Mouse (Mus musculus): ENCODE measurements around the gene Peak1. TPM values are rescaled to one million over a fixed set of nuclear protein-coding genes. Genes with fewer than 3 reads are reported as not detected.

The Peak1 gene
- total RNA-seq, 4 experiments from 2014 or later: 54.2 to 77.2 (median 64.8) TPM

GRCm38 (mm10) chr9:56244336-56244735, 173.5 kb downstream of the Peak1 start:
- DNase-seq: no peak

GRCm38 (mm10) chr9:56243885-56244284, 174.0 kb downstream of the Peak1 start:
- no peak for DNase-seq

- DNase-seq: no peak
Observed at GRCm38 (mm10) chr9:56242686-56243085, 175.2 kb downstream of the Peak1 start.

- no peak for DNase-seq
Observed at GRCm38 (mm10) chr9:56241076-56241475, 176.8 kb downstream of the Peak1 start.

GRCm38 (mm10) chr9:56235871-56236298, 182.0 kb downstream of the Peak1 start:
- DNase-seq: no peak

DNA sequence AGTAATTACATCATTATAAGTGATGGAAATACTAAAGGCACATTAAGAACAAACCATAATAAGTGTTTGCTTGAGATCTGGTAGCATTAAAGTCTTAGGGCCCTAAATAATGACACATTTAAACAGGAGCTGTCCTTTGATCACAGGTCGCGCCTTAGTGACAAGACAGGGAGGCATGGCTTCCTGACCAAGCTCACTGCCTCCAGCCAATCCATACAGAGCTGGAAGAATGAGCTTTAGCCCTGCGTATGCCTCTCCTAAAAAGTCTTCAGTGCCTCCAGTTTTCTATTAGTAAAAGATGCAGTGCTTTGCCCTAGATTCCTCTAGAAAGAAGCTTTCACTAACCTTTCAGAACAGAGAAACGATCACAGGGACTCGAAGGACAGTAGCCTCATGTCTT, 182.6 kb downstream of the Peak1 start:
- no peak for DNase-seq

GRCm38 (mm10) chr9:56234561-56234960, 183.3 kb downstream of the Peak1 start:
- no peak for DNase-seq

GRCm38 (mm10) chr9:56233316-56233715, 184.6 kb downstream of the Peak1 start:
- DNase-seq: no peak

DNA sequence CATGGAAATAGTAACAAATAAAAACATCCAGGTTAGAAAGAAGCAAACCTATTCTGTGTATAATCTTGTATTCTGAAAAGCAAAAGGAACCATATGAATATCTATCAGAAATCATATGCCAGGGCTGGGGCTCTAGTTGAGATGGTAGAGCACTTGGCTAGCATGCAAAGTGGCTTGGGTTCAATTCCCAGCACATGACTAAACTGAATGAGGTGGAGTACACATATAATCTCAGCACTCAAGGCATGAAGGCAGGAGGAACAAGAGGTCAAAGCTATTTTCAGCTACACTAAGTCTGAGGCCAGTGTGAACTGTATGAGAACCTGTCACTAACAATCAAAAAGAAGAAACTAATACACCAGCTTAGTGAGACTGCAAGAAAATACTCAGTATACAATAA, 187.0 kb downstream of the Peak1 start:
- DNase-seq: no peak

DNA sequence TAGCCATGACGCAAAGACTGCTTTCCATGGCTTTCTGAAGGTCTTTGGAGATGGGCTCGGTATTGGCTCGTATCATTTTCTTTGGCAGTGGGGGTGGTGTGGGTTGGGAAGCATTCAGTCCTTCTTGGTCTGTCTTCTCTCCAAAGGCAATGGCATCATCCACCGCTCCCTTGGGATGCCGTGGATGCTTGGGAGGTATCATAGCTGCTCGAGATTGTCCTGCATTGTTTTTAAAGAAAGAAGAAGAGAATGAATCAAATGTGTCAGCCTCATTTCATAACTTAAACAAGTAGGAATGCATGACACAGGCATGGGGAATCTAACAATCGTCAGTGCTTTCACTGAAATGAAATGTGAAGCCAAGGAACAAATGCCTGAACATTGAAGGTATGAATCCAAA, 190.2 kb downstream of the Peak1 start:
- DNase-seq: no peak

DNA sequence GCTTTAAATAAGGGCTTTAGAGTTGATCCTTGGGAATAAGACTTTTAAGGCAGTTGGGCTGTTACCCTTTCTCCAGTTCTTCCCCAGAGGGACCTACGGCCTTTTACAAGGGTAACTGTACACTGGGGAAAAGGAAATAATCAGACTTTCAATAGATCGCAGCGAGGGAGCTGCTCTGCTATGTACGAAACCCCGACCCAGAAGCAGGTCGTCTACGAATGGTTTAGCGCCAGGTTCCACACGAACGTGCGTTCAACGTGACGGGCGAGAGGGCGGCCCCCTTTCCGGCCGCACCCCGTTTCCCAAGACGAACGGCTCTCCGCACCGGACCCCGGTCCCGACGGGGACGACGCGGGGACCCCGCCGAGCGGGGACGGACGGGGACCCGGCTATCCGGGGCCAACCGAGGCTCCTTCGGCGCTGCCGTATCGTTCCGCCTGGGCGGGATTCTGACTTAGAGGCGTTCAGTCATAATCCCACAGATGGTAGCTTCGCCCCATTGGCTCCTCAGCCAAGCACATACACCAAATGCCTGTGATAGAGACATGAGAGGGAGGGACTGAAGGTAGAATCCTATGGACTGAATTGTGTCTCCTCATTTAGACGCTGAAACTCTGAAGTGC, 194.3 kb downstream of the Peak1 start:
- DNase-seq: peak; percentile 75

- DNase-seq: no peak
Observed at GRCm38 (mm10) chr9:56218860-56219259, 199.0 kb downstream of the Peak1 start.

DNA sequence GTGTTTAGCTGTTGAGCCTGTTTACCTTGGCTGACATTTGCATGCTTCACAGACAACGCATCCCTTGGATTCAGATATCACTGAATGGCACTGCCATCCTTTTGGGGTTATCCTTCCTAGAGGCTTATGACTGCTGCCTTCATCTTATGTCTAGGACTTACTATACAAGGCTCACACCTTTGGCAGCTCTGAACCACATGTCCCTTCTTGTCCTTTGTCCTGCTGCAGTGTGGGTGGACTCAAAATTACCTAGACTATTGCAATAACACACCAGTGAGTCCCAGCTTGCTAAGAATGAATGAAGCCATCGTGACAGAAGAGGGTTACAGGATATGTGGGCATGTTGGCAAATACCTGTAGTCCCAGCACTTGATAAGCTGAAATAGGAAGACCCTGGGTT, 199.8 kb downstream of the Peak1 start:
- DNase-seq: no peak

- DNase-seq: no peak
Observed at GRCm38 (mm10) chr9:56217386-56217785, 200.5 kb downstream of the Peak1 start.

- no peak for DNase-seq
Observed at GRCm38 (mm10) chr9:56213451-56214291, 204.2 kb downstream of the Peak1 start.

GRCm38 (mm10) chr9:56208817-56209216, 209.1 kb downstream of the Peak1 start:
- DNase-seq: no peak

- DNase-seq: no peak
Observed at GRCm38 (mm10) chr9:56207516-56207915, 210.4 kb downstream of the Peak1 start.

- DNase-seq: no peak
Observed at GRCm38 (mm10) chr9:56207083-56207482, 210.8 kb downstream of the Peak1 start.

DNA sequence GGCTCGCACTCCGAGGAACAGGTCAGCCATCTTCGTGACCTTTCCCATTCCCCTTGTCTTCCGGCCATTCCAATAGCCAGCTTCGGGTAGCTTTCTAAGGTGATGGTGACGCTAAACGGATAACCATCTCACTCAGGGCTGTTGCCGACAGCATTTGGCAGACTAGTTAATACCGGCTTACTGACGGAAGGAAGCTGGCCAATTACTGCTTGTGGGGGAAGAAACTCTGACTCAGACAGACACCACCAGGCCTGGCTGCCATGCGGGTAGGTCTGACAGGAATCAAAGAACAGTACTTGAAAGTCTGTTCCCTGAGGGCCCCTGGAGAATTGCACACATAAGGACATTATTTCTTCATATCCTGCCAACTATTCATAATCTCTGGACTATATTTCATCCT, 212.5 kb downstream of the Peak1 start:
- DNase-seq: no peak

GRCm38 (mm10) chr9:56204316-56204715, 213.6 kb downstream of the Peak1 start:
- peak; percentile 36 for DNase-seq

DNA sequence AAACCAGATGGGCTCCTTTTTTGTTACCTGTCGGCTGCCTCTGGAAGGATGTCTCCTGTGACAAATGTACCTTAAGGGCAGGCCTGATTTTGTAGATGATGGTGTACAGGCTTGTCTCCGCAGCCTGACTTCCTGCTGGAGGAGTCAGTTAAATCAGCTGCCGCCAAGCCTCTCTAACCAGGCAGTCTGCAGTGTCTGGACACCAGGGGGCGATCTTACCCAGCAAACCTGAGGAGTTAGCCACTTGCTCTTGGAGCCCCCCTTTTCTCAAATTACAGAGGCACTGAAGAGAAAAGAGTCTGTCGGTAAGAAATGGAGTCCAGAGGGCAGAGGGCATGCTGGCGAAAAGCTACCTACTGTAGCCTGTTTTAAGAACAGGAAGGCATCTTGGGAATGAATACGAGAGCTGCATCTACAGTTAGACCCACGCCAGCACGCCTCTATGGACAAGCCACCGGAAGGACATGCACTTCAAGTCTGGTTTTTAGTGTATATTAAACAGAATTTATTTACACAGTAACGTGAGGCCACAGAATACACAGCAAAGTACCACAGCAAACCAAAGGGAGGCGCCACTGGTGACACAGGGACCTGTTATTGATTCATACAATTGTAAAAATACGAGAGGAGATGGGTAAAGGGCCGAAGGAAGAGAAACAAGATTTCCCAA, 217.1 kb downstream of the Peak1 start:
- DNase-seq: peak; percentile 67

DNA sequence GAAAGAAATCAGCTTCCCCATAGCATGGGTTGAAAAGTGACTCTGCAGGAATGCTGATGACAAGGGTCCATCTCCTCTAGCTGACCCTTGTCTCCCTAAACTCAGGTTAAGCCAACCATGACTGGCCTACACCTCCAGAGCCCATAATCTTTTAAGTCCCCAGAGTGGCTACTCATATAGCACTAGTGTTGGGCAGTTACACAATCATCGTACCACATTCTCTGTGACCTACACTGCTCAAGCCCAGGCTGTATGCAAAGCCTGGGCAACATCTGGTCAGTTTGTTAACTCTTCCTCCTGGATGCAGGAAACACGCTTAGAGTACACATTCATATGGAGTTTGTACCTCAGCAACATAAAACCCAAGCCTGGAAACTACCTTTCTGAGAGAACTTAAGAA, 217.7 kb downstream of the Peak1 start:
- DNase-seq: no peak

- no peak for DNase-seq
Observed at GRCm38 (mm10) chr9:56196921-56197320, 220.9 kb downstream of the Peak1 start.

- no peak for DNase-seq
Observed at GRCm38 (mm10) chr9:56195193-56195592, 222.7 kb downstream of the Peak1 start.

Measured in adrenal gland, adult 8-10 months (tissue).